Mouse (Mus musculus): ENCODE data around the gene Mob2.
A peak's percentile ranks its signal among the peaks of the same experiment; 100 is the strongest.

Gene Mob2

GRCm38 (mm10) chr7:142025196-142025595 lies 35.7 kb downstream of the Mob2 start:
- no peak for ATAC-seq (ENCODE audit: low TSS enrichment)

- no peak for ATAC-seq (ENCODE audit: low TSS enrichment)
Observed at GRCm38 (mm10) chr7:142020827-142021226, 40.0 kb downstream of the Mob2 start.

- no peak for ATAC-seq (ENCODE audit: low TSS enrichment)
Observed at GRCm38 (mm10) chr7:142019699-142020098, 41.2 kb downstream of the Mob2 start.

- ATAC-seq (ENCODE audit: low TSS enrichment), result no peak
Observed at GRCm38 (mm10) chr7:142016562-142016961, 44.3 kb downstream of the Mob2 start.

- no peak for ATAC-seq (ENCODE audit: low TSS enrichment)
Observed at GRCm38 (mm10) chr7:142001597-142002340, 59.1 kb downstream of the Mob2 start.

- ATAC-seq (ENCODE audit: low TSS enrichment), result no peak
Observed at GRCm38 (mm10) chr7:142000661-142001060, 60.2 kb downstream of the Mob2 start.

GRCm38 (mm10) chr7:141994121-141994520 lies 66.7 kb downstream of the Mob2 start:
- no peak for ATAC-seq (ENCODE audit: low TSS enrichment)

GRCm38 (mm10) chr7:141991183-141991582 lies 69.7 kb downstream of the Mob2 start:
- ATAC-seq (ENCODE audit: low TSS enrichment), result no peak

GRCm38 (mm10) chr7:141988314-141988806 lies 72.5 kb downstream of the Mob2 start:
- no peak for ATAC-seq (ENCODE audit: low TSS enrichment)

- no peak for ATAC-seq (ENCODE audit: low TSS enrichment)
Observed at GRCm38 (mm10) chr7:141981237-141981636, 79.6 kb downstream of the Mob2 start.

GRCm38 (mm10) chr7:141979247-141979646 lies 81.6 kb downstream of the Mob2 start:
- ATAC-seq (ENCODE audit: low TSS enrichment), result no peak

- ATAC-seq (ENCODE audit: low TSS enrichment), result no peak
Observed at GRCm38 (mm10) chr7:141978003-141978402, 82.9 kb downstream of the Mob2 start.

GRCm38 (mm10) chr7:141972831-141973619 lies 87.8 kb downstream of the Mob2 start:
- ATAC-seq (ENCODE audit: low TSS enrichment), result peak; percentile 63

GRCm38 (mm10) chr7:141966281-141966680 lies 94.6 kb downstream of the Mob2 start:
- no peak for ATAC-seq (ENCODE audit: low TSS enrichment)

GRCm38 (mm10) chr7:141962521-141962920 lies 98.3 kb downstream of the Mob2 start:
- ATAC-seq (ENCODE audit: low TSS enrichment), result peak; percentile 7; the same call in 1 of the 2 replicates

GRCm38 (mm10) chr7:141961491-141961890 lies 99.4 kb downstream of the Mob2 start:
- ATAC-seq (ENCODE audit: low TSS enrichment), result peak; percentile 66

GRCm38 (mm10) chr7:141960926-141961325 lies 99.9 kb downstream of the Mob2 start:
- ATAC-seq (ENCODE audit: low TSS enrichment), result no peak

- ATAC-seq (ENCODE audit: low TSS enrichment), result no peak
Observed at GRCm38 (mm10) chr7:141959133-141959532, 101.7 kb downstream of the Mob2 start.
